Mouse (Mus musculus) midbrain, embryonic 15.5 days (tissue): ENCODE measurements at regions not wholly inside any gene's neighbourhood (a gene's known extent, or its start where the extent isn't known, plus 50 kb on each side); places are given as distances from the start of the nearest gene placed in this dataset.

Experiments used
- ATAC-seq: fragments of 200-750 bp; cut with Nextera tagmentation; replicated peaks from 2 replicates; pipeline ENCODE4 v1.8.0; 2017; ENCODE audit warnings: moderate TSS enrichment
- H3K27ac ChIP-seq: fragments of 300-500 bp; sonication (generic); 2 replicates; pipeline ENCODE4 v1.5.1; 2015; ENCODE audit warnings: mild to moderate bottlenecking, inconsistent platforms
- H3K27me3 ChIP-seq: fragments of 300-500 bp; sonication (generic); replicated peaks from 2 replicates; pipeline ENCODE4 v1.6.1; 2015; ENCODE audit warnings: inconsistent platforms
- H3K36me3 ChIP-seq: fragments of 300-500 bp; sonication (generic); replicated peaks from 2 replicates; pipeline ENCODE4 v1.6.1; 2015; ENCODE audit warnings: inconsistent platforms
- H3K4me1 ChIP-seq: fragments of 300-500 bp; sonication (generic); 2 replicates; pipeline ENCODE4 v1.6.1; 2015; ENCODE audit warnings: inconsistent platforms
- H3K4me2 ChIP-seq: fragments of 300-500 bp; sonication (generic); 2 replicates; pipeline ENCODE4 v1.6.1; 2015; ENCODE audit warnings: inconsistent platforms, mild to moderate bottlenecking, moderate library complexity
- H3K4me3 ChIP-seq: fragments of 300-500 bp; sonication (generic); 2 replicates; pipeline ENCODE4 v1.5.1; 2015; ENCODE audit warnings: mild to moderate bottlenecking, inconsistent platforms
- H3K9ac ChIP-seq: fragments of 300-500 bp; sonication (generic); 2 replicates; pipeline ENCODE4 v1.6.1; 2015; ENCODE audit warnings: mild to moderate bottlenecking, inconsistent platforms
- H3K9me3 ChIP-seq: fragments of 300-500 bp; sonication (generic); 2 replicates; pipeline ENCODE4 v1.6.1; 2016; ENCODE audit warnings: inconsistent platforms
- WGBS: fragments of 180-500 bp; shearing (Covaris S2); methylation state at CpG from one replicate; pipeline ENCODE4 v1.1.7; 2015; ENCODE audit warnings: mixed read lengths; 5-methylcytosine and 5-hydroxymethylcytosine counted together

GRCm38 (mm10) chr3:56660594-56660993 lies 477.1 kb upstream of the Nbea start:
- Histone ChIP-seq H3K9me3 (no peaks in the 10 kb centered on the region), H3K4me1 (no peaks in the 10 kb centered on the region), H3K4me2 (no peak overlapping the region), H3K27ac (no peak overlapping the region), H3K9ac (no peak overlapping the region), H3K36me3 (no peaks in the 10 kb centered on the region), H3K27me3 (no peaks in the 10 kb centered on the region), H3K4me3 (no peak overlapping the region)
- no peak for ATAC-seq
- 87% methylated on average over 2 of the region's 2 CpGs for whole genome bisulfite sequencing

DNA sequence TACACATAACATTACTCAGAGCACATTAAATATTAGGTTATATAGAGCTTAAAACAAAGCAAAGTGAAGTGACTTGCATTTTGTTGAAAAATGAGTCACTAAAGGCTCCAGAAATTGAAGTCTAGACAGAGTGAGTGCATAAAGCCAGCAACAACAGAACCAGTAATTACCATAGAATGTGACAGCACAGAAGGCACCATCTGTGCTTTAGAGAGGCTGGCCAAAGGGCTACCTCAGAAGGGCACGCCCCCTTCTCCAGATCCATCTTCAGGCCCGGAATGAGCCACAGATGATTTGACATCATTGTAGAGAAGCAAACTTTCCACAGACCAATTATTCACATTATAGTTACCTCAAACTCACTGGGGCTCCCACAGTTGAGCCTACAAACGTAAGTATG lies 463.8 kb upstream of the Nbea start:
- Histone ChIP-seq H3K4me1 (no peaks in the 10 kb centered on the region), H3K27ac (no peak overlapping the region), H3K4me3 (no peak overlapping the region), H3K9ac (no peak overlapping the region), H3K9me3 (no peaks in the 10 kb centered on the region), H3K27me3 (no peaks in the 10 kb centered on the region), H3K4me2 (no peak overlapping the region), H3K36me3 (no peaks in the 10 kb centered on the region)
- no peak for ATAC-seq
- WGBS: 82% methylated on average over 3 of the region's 3 CpGs
